Mouse (Mus musculus) urinary bladder, postnatal 25 days (tissue): Measurements from ENCODE around the gene Pid1.

ENCODE experiments used
- DNase-seq: peaks from one replicate; pipeline ENCODE4 v3.0.0; 2022; ENCODE audit warnings: low spot score

Gene Pid1

DNA sequence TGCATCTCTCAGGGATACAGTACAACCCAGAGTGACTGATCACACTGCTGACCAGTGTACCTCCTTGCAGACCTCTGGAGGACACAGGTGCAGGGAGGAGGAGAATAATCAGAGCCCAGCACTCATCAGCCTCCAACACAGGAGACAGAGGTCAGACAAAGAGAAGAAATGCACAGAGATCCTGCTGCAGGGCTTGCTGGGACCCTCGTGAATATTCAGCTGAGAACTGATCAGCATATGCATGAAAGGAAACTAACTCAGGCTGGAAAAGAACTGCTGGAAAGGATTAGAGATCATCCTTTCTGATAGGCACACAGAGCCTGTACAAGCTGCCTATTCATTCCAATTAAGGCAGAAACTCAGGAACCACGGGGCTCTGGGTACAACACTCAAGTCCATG is 186.9 kb downstream of the Pid1 start:
- no peak for DNase-seq

DNA sequence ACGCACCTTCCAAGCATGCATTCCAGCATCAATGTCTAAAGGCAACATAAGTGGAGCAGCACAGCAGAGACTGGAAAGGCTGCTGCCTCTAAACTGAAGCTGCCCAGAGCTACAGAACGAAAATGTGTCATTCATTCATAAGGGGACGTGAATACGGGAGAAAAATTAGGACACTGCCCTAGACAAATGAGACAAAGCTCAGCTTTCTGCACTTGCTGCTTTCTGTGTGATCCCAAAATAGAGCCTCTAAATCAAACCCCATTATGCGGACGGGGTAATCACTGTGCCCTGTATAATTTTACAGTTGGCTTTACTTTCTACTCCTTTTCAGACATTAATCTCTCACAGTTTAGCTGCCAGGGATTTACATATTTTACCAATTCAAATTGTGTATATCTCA is 191.0 kb downstream of the Pid1 start:
- no peak for DNase-seq

- DNase-seq = no peak
These were observed 206.2 kb downstream of the Pid1 start for GRCm38 (mm10) chr1:84157790-84158189.

- no peak for DNase-seq
These were observed 208.4 kb downstream of the Pid1 start for GRCm38 (mm10) chr1:84155585-84155930.

- no peak for DNase-seq
These were observed 209.0 kb downstream of the Pid1 start for GRCm38 (mm10) chr1:84154725-84155584.

DNA sequence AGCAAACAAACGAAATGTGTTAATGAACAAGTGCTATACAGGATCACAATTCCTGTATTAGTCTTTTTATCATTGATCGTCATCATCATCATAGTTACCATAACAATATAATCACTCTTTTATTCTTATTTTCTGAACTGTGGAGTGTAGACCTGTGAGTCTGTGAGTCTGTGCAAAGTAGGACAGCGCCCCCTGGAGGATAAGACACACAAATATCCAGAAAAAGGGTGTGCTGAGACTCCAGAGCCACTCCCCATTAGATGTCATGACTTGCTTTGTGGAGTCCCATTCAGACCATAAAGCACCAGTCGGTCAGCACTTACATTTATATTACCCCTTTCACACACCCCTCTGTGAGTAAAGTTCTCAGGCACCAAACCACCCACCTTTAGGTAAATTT is 210.0 kb downstream of the Pid1 start:
- DNase-seq = peak; percentile 27

DNA sequence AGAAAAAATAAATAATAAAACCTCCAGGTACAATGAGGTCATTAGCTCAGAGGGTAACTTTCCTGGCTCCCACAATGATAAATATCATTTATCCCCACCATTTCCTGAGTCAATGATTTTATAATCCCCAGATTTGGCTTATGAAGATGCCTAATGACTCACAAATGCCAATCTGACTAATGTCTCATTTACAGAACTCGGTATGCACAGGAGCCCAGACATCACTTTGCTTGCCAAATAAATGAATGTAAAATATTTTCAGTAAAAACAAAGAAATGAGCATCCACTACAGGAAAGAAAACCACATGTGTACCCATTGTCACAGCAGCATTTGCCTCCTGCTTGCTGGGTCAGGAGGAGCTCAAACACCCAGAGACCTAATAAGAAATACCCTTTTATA is 222.4 kb downstream of the Pid1 start:
- no peak for DNase-seq

DNA sequence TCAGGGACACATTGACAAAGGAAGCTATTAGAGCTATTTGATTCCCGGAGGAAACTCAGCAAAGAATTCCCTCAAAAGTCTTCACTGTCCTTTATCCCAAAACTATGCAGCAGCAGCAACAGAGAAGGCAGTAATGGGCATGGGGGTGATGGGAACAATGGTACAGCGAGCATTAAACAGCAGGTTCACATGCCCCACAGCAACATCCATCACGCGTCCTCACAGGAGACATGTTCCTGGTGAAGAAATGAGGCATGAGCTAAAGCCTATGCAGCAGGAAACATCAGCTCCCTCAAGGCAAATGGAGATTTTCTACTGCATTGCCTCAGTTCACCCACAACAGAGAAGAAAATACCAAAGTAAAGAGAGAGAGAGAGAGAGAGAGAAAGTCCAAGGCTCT is 231.5 kb downstream of the Pid1 start:
- no peak for DNase-seq

- DNase-seq = no peak
These were observed 232.2 kb downstream of the Pid1 start for GRCm38 (mm10) chr1:84131799-84132198.

DNA sequence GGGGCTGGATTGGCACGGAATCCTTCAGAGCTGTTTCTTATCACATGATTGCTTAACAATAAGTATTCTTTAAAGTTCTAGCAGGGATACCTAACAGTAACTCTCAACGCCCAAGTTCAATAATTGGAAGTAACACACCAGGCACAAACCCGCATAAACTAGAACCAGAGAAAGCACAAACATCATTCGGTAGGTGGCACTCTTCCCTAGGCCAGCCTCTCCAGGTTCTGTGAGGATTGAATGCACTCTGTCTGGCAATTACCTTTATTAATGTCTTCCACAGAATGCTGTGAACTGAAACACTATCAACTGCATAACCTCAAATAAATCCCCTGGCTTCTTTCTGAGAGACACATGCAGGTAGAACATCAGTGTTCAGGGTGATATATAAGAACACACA is 235.5 kb downstream of the Pid1 start:
- no peak for DNase-seq

DNA sequence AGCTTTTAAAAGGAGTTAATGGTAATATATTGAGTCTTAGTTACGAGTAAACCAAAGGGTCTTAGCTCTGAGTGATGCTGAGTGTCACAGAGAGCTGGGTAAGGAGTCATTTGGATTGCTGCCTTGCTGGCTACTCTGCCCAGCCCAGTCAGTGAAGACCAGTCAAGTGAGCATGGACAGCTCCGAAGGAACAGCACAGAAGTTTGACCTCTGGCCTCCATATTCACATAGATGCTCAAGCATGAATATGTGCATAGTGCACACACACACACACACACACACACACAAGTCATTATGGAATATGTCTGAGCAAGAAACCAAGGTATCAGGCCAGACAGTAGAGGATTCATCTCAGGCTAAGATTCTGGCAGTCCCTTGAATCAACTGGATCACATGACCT is 244.7 kb downstream of the Pid1 start:
- DNase-seq = no peak

DNA sequence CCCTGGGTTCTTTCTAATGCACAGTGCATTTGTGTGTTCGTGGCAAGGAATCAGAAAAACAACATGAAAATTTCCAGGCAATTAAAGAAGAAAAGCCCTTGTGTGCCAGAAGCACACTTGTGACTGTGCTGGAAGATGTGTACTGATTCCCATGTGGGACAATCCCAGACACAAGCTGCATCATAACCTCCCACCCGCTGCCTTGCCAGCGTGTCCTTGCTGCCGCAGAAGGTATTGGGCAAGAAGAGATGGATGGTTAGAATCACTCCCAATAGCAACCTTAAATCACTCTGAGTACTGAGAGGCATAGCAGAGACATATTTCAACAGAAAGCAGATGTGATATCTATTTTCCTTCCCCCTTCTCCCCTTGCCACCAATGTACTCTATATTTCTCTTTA is 257.2 kb downstream of the Pid1 start:
- DNase-seq = no peak

GRCm38 (mm10) chr1:84102052-84102451 is 261.9 kb downstream of the Pid1 start:
- no peak for DNase-seq

- no peak for DNase-seq
These were observed 266.6 kb downstream of the Pid1 start for GRCm38 (mm10) chr1:84097398-84097797.

DNA sequence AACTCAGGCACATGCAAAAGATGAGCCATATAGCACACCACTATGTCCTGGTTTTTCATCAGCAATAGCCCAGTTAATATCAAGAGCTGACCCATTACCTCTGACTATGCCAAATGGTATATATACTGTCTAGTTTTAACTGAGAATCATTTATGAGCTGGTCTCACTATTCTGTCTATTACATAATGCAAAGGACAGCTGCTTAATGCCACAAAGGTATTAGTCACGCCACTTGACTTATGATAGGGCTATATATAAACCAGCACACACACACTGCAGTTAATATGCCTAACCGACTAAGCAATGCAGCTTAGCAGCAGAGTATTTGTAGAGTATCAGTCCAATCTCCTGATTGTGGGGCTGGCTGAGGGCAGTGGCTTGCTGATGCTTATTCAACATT is 270.7 kb downstream of the Pid1 start:
- no peak for DNase-seq

- no peak for DNase-seq
These were observed 274.3 kb downstream of the Pid1 start for GRCm38 (mm10) chr1:84089664-84090063.

- DNase-seq = no peak
These were observed 276.0 kb downstream of the Pid1 start for GRCm38 (mm10) chr1:84087957-84088356.

DNA sequence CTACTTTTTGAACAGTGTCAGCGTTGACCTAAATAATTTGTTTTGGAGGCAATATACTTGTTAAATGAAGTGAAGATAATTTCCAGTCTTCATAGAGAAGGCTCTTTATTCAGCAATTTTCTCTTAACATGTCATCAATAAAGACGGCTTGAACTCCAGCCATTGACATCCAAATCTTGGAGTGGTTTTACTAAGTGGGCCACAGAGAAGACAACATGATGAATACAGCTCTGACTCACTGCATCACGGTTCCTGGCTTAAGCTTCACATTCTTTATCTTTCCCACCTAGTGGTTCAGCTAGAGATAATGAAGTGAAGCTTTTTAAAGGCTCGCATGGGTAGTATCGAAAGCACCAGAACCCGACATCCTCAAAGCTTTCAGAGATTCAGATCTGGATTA is 276.7 kb downstream of the Pid1 start:
- DNase-seq = no peak

- DNase-seq = no peak
These were observed 277.5 kb downstream of the Pid1 start for GRCm38 (mm10) chr1:84086486-84086885.

GRCm38 (mm10) chr1:84085361-84085760 is 278.6 kb downstream of the Pid1 start:
- DNase-seq = no peak

- DNase-seq = no peak
These were observed 284.4 kb downstream of the Pid1 start for GRCm38 (mm10) chr1:84079566-84079965.

GRCm38 (mm10) chr1:84077023-84077422 is 287.0 kb downstream of the Pid1 start:
- no peak for DNase-seq

GRCm38 (mm10) chr1:84056884-84057630 is 306.9 kb downstream of the Pid1 start:
- no peak for DNase-seq

- no peak for DNase-seq
These were observed 307.7 kb downstream of the Pid1 start for GRCm38 (mm10) chr1:84056306-84056705.
